Mouse (Mus musculus) cerebellum, postnatal 4 days (tissue): ENCODE results near the gene Afm.

Source experiments
- DNase-seq, 2 experiments: peaks; one replicate each; pipeline ENCODE4 v3.0.0; 2022; ENCODE audit warnings: low spot score in 2 of 2, mixed read lengths in 1 of 2

Afm gene

GRCm38 (mm10) chr5:90518356-90519100 lies at the start of gene Afm:
Gene Afm, plus strand, starts transcription at chr5:90518932.
- DNase-seq: no peak

- DNase-seq: no peak
These were observed 47.9 kb upstream of the Afm start for GRCm38 (mm10) chr5:90470836-90471235.

GRCm38 (mm10) chr5:90473902-90474301 lies 44.8 kb upstream of the Afm start:
- DNase-seq: no peak

GRCm38 (mm10) chr5:90474369-90474768 lies 44.4 kb upstream of the Afm start:
- DNase-seq: no peak

- no peak for DNase-seq
These were observed 42.0 kb upstream of the Afm start for GRCm38 (mm10) chr5:90476741-90477140.

GRCm38 (mm10) chr5:90477308-90478140 lies 41.2 kb upstream of the Afm start:
- no peak for DNase-seq

- no peak for DNase-seq
These were observed 39.8 kb upstream of the Afm start for GRCm38 (mm10) chr5:90478886-90479285.

GRCm38 (mm10) chr5:90485597-90485996 lies 33.1 kb upstream of the Afm start:
- no peak for DNase-seq

GRCm38 (mm10) chr5:90488323-90488722 lies 30.4 kb upstream of the Afm start:
- no peak for DNase-seq

GRCm38 (mm10) chr5:90490518-90490917 lies 28.2 kb upstream of the Afm start, which contains the start of gene Afp:
Gene Afp, plus strand, starts transcription at chr5:90490737.
- DNase-seq: no peak

GRCm38 (mm10) chr5:90492440-90492839 lies 26.3 kb upstream of the Afm start:
- DNase-seq: no peak

GRCm38 (mm10) chr5:90494308-90494707 lies 24.4 kb upstream of the Afm start:
- no peak for DNase-seq

GRCm38 (mm10) chr5:90499509-90499908 lies 19.2 kb upstream of the Afm start:
- no peak for DNase-seq

- peak; percentile 57 to 79 for DNase-seq
These were observed 18.0 kb upstream of the Afm start for GRCm38 (mm10) chr5:90500714-90501113.

GRCm38 (mm10) chr5:90501752-90502151 lies 17.0 kb upstream of the Afm start:
- DNase-seq: no peak

- DNase-seq: no peak
These were observed 14.0 kb upstream of the Afm start for GRCm38 (mm10) chr5:90504742-90505141.

- DNase-seq: no peak
These were observed 12.2 kb upstream of the Afm start for GRCm38 (mm10) chr5:90506507-90506906.

- DNase-seq: no peak
These were observed 11.3 kb upstream of the Afm start for GRCm38 (mm10) chr5:90507411-90507949.

- DNase-seq: no peak
These were observed 8.7 kb upstream of the Afm start for GRCm38 (mm10) chr5:90509828-90510592.

GRCm38 (mm10) chr5:90512288-90512955 lies 6.3 kb upstream of the Afm start:
- no peak for DNase-seq

GRCm38 (mm10) chr5:90515561-90515960 lies 3.2 kb upstream of the Afm start:
- DNase-seq: no peak
